Mouse (Mus musculus): ENCODE results near the gene Olfr625-ps1. TPM values are rescaled to one million over a fixed set of nuclear protein-coding genes. Genes with fewer than 3 reads are reported as not detected.

Gene Olfr625-ps1
- not detected in 2 replicates for polyA plus RNA-seq (2012; rRNA removed)

DNA sequence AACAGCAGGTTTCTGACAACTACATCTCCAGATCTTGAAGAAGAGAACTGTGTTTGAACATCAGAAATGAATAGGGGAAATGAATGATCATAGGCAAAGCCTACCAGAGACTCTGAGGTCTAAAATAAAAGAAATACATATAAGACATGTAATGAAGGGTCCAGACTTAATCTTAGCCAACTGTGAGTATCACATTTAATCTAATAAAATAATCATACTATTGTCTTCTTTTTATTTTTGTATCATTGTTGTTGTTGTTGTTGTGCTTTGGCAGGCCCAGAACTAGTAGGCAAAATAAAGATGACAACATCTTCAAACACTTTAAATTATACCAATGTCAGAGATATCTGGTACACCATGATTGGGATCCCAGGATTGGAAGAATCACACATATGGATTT lies at the start of gene Olfr625-ps1:
TSS of gene Olfr625-ps1 (plus strand) at position 301 of the 400 bp plus-strand sequence.

GRCm38 (mm10) chr7:103642602-103643001 lies 39.9 kb upstream of the Olfr625-ps1 start, which contains the start of gene Olfr622:
Gene Olfr622, minus strand, starts transcription at chr7:103642702.

GRCm38 (mm10) chr7:103663598-103663997 lies 18.9 kb upstream of the Olfr625-ps1 start, which contains the start of gene Olfr623:
Gene Olfr623, minus strand, starts transcription at chr7:103663698.

DNA sequence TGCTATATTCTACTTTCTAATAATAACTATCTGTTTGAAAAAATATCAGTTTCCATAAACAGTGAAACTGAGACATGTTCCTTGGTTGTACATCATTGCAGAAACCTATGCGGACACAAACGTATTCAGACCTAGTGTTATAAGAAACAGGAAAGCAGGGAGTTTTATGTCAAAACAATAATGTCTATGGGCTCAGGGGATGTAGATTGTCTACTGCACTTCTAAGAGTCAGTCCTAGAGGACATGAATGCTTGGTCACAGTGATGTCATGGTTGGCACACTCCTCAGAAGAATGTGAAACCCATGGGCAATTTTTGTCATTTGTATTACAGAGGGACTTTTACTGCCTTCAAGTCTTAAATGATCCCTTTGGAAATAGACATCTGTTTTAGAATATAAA lies 11.4 kb upstream of the Olfr625-ps1 start, which contains the start of gene Olfr624:
TSS of gene Olfr624 (minus strand) at position 101 of the 400 bp plus-strand sequence.

DNA sequence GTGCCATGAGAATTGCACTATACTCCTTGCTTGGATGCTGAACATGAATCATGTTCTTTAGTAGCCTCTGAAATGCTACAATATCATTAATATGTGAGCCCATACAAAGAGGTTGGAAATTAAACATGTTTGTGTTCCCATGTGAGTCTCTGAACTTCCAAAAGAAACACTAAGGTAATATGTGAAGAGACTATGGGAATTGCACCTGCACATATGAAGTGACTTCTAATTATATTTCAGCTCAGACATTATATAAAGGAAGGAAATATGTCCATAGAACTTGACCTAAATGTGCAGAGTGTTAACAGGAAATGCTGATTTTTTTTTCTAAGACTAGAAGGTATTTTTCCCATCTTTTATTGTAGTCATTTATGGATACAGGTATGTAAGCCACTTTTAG lies 31.9 kb downstream of the Olfr625-ps1 start, which contains the start of gene Olfr243:
TSS of gene Olfr243 (plus strand) at position 301 of the 400 bp plus-strand sequence.

DNA sequence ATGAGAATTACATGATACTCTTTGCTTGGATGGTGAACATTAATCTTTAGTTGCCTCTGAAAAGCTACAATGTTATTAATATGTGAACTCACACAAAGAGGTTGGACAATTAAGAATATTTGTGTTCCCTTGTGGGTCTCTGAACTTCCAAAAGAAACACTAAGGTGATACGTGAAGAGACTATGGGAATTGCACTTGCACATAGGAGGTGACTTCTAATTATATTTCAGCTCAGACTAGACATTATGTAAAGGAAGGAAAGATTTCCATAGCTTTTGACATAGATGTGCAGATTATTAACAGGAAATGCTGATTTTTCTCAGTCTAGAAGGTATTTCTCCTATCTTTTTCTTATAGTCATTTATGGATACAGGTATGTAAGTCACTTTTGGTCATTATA lies 47.6 kb downstream of the Olfr625-ps1 start, which contains the start of gene Olfr628:
TSS of gene Olfr628 (plus strand) at position 301 of the 400 bp plus-strand sequence.

Other genes with a start within 250 kb of the Olfr625-ps1 start
- not detected in 2 replicates for gene Olfr605, start 237.3 kb upstream of the Olfr625-ps1 start, polyA plus RNA-seq (2012; rRNA removed)
- gene Olfr606, start 233.7 kb upstream of the Olfr625-ps1 start, polyA plus RNA-seq (2012; rRNA removed): not detected in 2 replicates
- not detected in 2 replicates for gene Olfr607, start 218.6 kb upstream of the Olfr625-ps1 start, polyA plus RNA-seq (2012; rRNA removed)
- gene Olfr608, start 212.8 kb upstream of the Olfr625-ps1 start, polyA plus RNA-seq (2012; rRNA removed): not detected in 2 replicates
- not detected in 2 replicates for gene Olfr609, start 184.7 kb upstream of the Olfr625-ps1 start, polyA plus RNA-seq (2012; rRNA removed)
- not detected in 2 replicates for gene Olfr610, start 170.6 kb upstream of the Olfr625-ps1 start, polyA plus RNA-seq (2012; rRNA removed)
- not detected in 2 replicates for gene Olfr611, start 161.9 kb upstream of the Olfr625-ps1 start, polyA plus RNA-seq (2012; rRNA removed)
- not detected in 2 replicates for gene Olfr612, start 140.0 kb upstream of the Olfr625-ps1 start, polyA plus RNA-seq (2012; rRNA removed)
- gene Olfr613, start 134.6 kb upstream of the Olfr625-ps1 start, polyA plus RNA-seq (2012; rRNA removed): not detected in 2 replicates
- gene Olfr615, start 126.6 kb upstream of the Olfr625-ps1 start, polyA plus RNA-seq (2012; rRNA removed): not detected in 2 replicates
- not detected in 2 replicates for gene Olfr616, start 113.6 kb upstream of the Olfr625-ps1 start, polyA plus RNA-seq (2012; rRNA removed)
- not detected in 2 replicates for gene Olfr617, start 109.7 kb upstream of the Olfr625-ps1 start, polyA plus RNA-seq (2012; rRNA removed)
- gene Olfr618, start 92.6 kb upstream of the Olfr625-ps1 start, polyA plus RNA-seq (2012; rRNA removed): not detected in 2 replicates
- gene Olfr619, start 82.1 kb upstream of the Olfr625-ps1 start, polyA plus RNA-seq (2012; rRNA removed): not detected in 2 replicates
- not detected in 2 replicates for gene Olfr620, start 70.2 kb upstream of the Olfr625-ps1 start, polyA plus RNA-seq (2012; rRNA removed)
- not detected in 2 replicates for gene Olfr622, start 40.0 kb upstream of the Olfr625-ps1 start, polyA plus RNA-seq (2012; rRNA removed)
- not detected in 2 replicates for gene Olfr623, start 19.0 kb upstream of the Olfr625-ps1 start, polyA plus RNA-seq (2012; rRNA removed)
- not detected in 2 replicates for gene Olfr624, start 11.5 kb upstream of the Olfr625-ps1 start, polyA plus RNA-seq (2012; rRNA removed)
- gene Olfr243, start 32.0 kb downstream of the Olfr625-ps1 start, polyA plus RNA-seq (2012; rRNA removed): not detected in 2 replicates
- not detected in 2 replicates for gene Olfr628, start 47.7 kb downstream of the Olfr625-ps1 start, polyA plus RNA-seq (2012; rRNA removed)
- not detected in 2 replicates for gene Olfr629, start 62.2 kb downstream of the Olfr625-ps1 start, polyA plus RNA-seq (2012; rRNA removed)
- gene Olfr630, start 74.6 kb downstream of the Olfr625-ps1 start, polyA plus RNA-seq (2012; rRNA removed): not detected in 2 replicates
- not detected in 2 replicates for gene Olfr69, start 88.9 kb downstream of the Olfr625-ps1 start, polyA plus RNA-seq (2012; rRNA removed)
- gene Olfr68, start 97.0 kb downstream of the Olfr625-ps1 start, polyA plus RNA-seq (2012; rRNA removed): not detected in 2 replicates
- gene Olfr67, start 109.1 kb downstream of the Olfr625-ps1 start, polyA plus RNA-seq (2012; rRNA removed): not detected in 2 replicates
- gene Hbb-bt, start 131.3 kb downstream of the Olfr625-ps1 start, polyA plus RNA-seq (2012; rRNA removed): 4.5 and 10.0 TPM in 2 replicates
- gene Hbb-bs, start 145.4 kb downstream of the Olfr625-ps1 start, polyA plus RNA-seq (2012; rRNA removed): 47.8 and 134 TPM in 2 replicates
- not detected in 2 replicates for gene Hbb-bh2, start 157.8 kb downstream of the Olfr625-ps1 start, polyA plus RNA-seq (2012; rRNA removed)
- not detected in 2 replicates for gene Hbb-bh1, start 160.4 kb downstream of the Olfr625-ps1 start, polyA plus RNA-seq (2012; rRNA removed)
- gene Hbb-y, start 170.5 kb downstream of the Olfr625-ps1 start, polyA plus RNA-seq (2012; rRNA removed): not detected in 2 replicates
- gene Olfr66, start 203.5 kb downstream of the Olfr625-ps1 start, polyA plus RNA-seq (2012; rRNA removed): not detected in 2 replicates
- gene Olfr64, start 211.8 kb downstream of the Olfr625-ps1 start, polyA plus RNA-seq (2012; rRNA removed): not detected in 2 replicates
- gene Olfr65, start 220.8 kb downstream of the Olfr625-ps1 start, polyA plus RNA-seq (2012; rRNA removed): not detected in 2 replicates
- not detected in 2 replicates for gene Olfr631, start 246.1 kb downstream of the Olfr625-ps1 start, polyA plus RNA-seq (2012; rRNA removed)

All from stomach, adult 2 months (tissue).